Mouse (Mus musculus) erythroblast, embryonic 14.5 days (primary cell): ENCODE results near the gene Robo3. TPM values are rescaled to one million over a fixed set of nuclear protein-coding genes. Genes with fewer than 3 reads are reported as not detected.

Source experiments
- H3K27me3 ChIP-seq: 2 replicates; pipeline ENCODE4 v1.6.1; 2012; ENCODE audit warnings: inconsistent platforms; ENCODE audit not compliant: control insufficient read depth
- H3K36me3 ChIP-seq: 2 replicates; pipeline ENCODE4 v1.6.1; 2012; ENCODE audit warnings: mild to moderate bottlenecking, inconsistent platforms; ENCODE audit not compliant: control insufficient read depth
- H3K4me1 ChIP-seq: 2 replicates; pipeline ENCODE4 v1.6.1; 2012; ENCODE audit warnings: inconsistent platforms; ENCODE audit not compliant: control insufficient read depth
- H3K4me3 ChIP-seq: replicated peaks from 2 replicates; pipeline ENCODE3; 2012; ENCODE audit warnings: moderate library complexity, mild to moderate bottlenecking, inconsistent platforms
- H3K9me3 ChIP-seq: 2 replicates; pipeline ENCODE4 v1.6.1; 2012; ENCODE audit warnings: low read length, inconsistent platforms, mixed read lengths; ENCODE audit not compliant: control insufficient read depth
- GATA1 ChIP-seq: IDR thresholded peaks from 2 replicates; pipeline ENCODE4 v1.6.1; 2012; ENCODE audit warnings: low read length, inconsistent platforms, mixed read lengths
- TAL1 ChIP-seq: IDR thresholded peaks from 3 replicates; pipeline ENCODE4 v1.6.1; 2012; ENCODE audit warnings: low read length, inconsistent platforms, mixed read lengths
- polyA plus RNA-seq: library from polyadenylated mRNA; stranded (reverse); fragments of >175 nt; gene quantifications from 2 replicates; pipeline ENCODE4 v1.2.3, GENCODE M21; 2012

Robo3 gene
- 0.05 and 0.08 TPM in 2 replicates for polyA plus RNA-seq

GRCm38 (mm10) chr9:37432720-37433421, at the start of gene Robo3:
TSS of gene Robo3 (minus strand) at chr9:37433246.
- TF ChIP-seq GATA1 = no peak
- no peak for TF ChIP-seq TAL1
- H3K4me1 ChIP-seq = no peaks in the 10 kb centered on the region
- H3K4me3 ChIP-seq = no peak within 1 kb of the TSS
- no peaks in the 10 kb centered on the region for H3K36me3 ChIP-seq
- H3K27me3 ChIP-seq = peaks cover 74% of the 10 kb centered on the region
- H3K9me3 ChIP-seq = no peaks in the 10 kb centered on the region

GRCm38 (mm10) chr9:37474923-37475322, 41.9 kb upstream of the Robo3 start:
- TF ChIP-seq GATA1 (no peak), TAL1 (no peak)
- Histone ChIP-seq H3K4me3 (no peak overlapping the region), H3K9me3 (no peaks in the 10 kb centered on the region), H3K4me1 (peaks cover 2% of the 10 kb centered on the region), H3K27me3 (no peaks in the 10 kb centered on the region), H3K36me3 (no peaks in the 10 kb centered on the region)

- Histone ChIP-seq H3K4me3 (no peak overlapping the region), H3K36me3 (no peaks in the 10 kb centered on the region), H3K27me3 (no peaks in the 10 kb centered on the region), H3K9me3 (no peaks in the 10 kb centered on the region), H3K4me1 (peaks cover 2% of the 10 kb centered on the region)
- TF ChIP-seq GATA1 = no peak
- TF ChIP-seq TAL1 = no peak
Observed at GRCm38 (mm10) chr9:37473611-37474125, 40.6 kb upstream of the Robo3 start.

GRCm38 (mm10) chr9:37462764-37463163, 29.7 kb upstream of the Robo3 start:
- no peak for TF ChIP-seq TAL1
- no peak for TF ChIP-seq GATA1
- Histone ChIP-seq H3K4me1 (0 out of 2 replicates have a peak, but pooled peaks cover 1% of the 10 kb centered on the region), H3K9me3 (no peaks in the 10 kb centered on the region), H3K27me3 (peaks cover 58% of the 10 kb centered on the region), H3K4me3 (no peak overlapping the region), H3K36me3 (no peaks in the 10 kb centered on the region)

GRCm38 (mm10) chr9:37461571-37461970, 28.5 kb upstream of the Robo3 start:
- peaks cover 70% of the 10 kb centered on the region for H3K27me3 ChIP-seq
- no peak for TF ChIP-seq GATA1
- no peak for TF ChIP-seq TAL1
- H3K9me3 ChIP-seq = no peaks in the 10 kb centered on the region
- H3K4me3 ChIP-seq = no peak overlapping the region
- H3K4me1 ChIP-seq = 0 out of 2 replicates have a peak, but pooled peaks cover 1% of the 10 kb centered on the region
- no peaks in the 10 kb centered on the region for H3K36me3 ChIP-seq

GRCm38 (mm10) chr9:37460961-37461340, 27.9 kb upstream of the Robo3 start:
- H3K4me1 ChIP-seq = 0 out of 2 replicates have a peak, but pooled peaks cover 1% of the 10 kb centered on the region
- no peaks in the 10 kb centered on the region for H3K9me3 ChIP-seq
- H3K36me3 ChIP-seq = no peaks in the 10 kb centered on the region
- H3K4me3 ChIP-seq = no peak overlapping the region
- peaks cover 76% of the 10 kb centered on the region for H3K27me3 ChIP-seq
- TF ChIP-seq TAL1 = no peak
- no peak for TF ChIP-seq GATA1

- H3K4me1 ChIP-seq = 0 out of 2 replicates have a peak, but pooled peaks cover 1% of the 10 kb centered on the region
- no peaks in the 10 kb centered on the region for H3K36me3 ChIP-seq
- H3K4me3 ChIP-seq = no peak overlapping the region
- no peaks in the 10 kb centered on the region for H3K9me3 ChIP-seq
- no peak for TF ChIP-seq GATA1
- no peak for TF ChIP-seq TAL1
- H3K27me3 ChIP-seq = peaks cover 82% of the 10 kb centered on the region
Observed at GRCm38 (mm10) chr9:37460043-37460960, 27.3 kb upstream of the Robo3 start.

- no peaks in the 10 kb centered on the region for H3K9me3 ChIP-seq
- peaks cover 88% of the 10 kb centered on the region for H3K27me3 ChIP-seq
- H3K4me3 ChIP-seq = no peak overlapping the region
- TF ChIP-seq TAL1 = no peak
- no peak for TF ChIP-seq GATA1
- H3K4me1 ChIP-seq = 0 out of 2 replicates have a peak, but pooled peaks cover 1% of the 10 kb centered on the region
- H3K36me3 ChIP-seq = no peaks in the 10 kb centered on the region
Observed at GRCm38 (mm10) chr9:37459665-37460042, 26.6 kb upstream of the Robo3 start.

GRCm38 (mm10) chr9:37457151-37457550, 24.1 kb upstream of the Robo3 start:
- H3K9me3 ChIP-seq = no peaks in the 10 kb centered on the region
- H3K4me1 ChIP-seq = 0 out of 2 replicates have a peak, but pooled peaks cover 1% of the 10 kb centered on the region
- H3K27me3 ChIP-seq = peaks cover 99% of the 10 kb centered on the region
- TF ChIP-seq TAL1 (no peak), GATA1 (no peak)
- H3K36me3 ChIP-seq = no peaks in the 10 kb centered on the region
- no peak overlapping the region for H3K4me3 ChIP-seq
